Mouse (Mus musculus) left cerebral cortex, adult 18-20 months (tissue): Measurements from ENCODE around the gene 1700023F06Rik. TPM values are rescaled to one million over a fixed set of nuclear protein-coding genes. Genes with fewer than 3 reads are reported as not detected.

Experiments
- DNase-seq, 2 experiments: peaks; one replicate each; pipeline ENCODE4 v3.0.0; 2021 to 2022; ENCODE audit warnings: low spot score in 2 of 2, mixed read lengths in 1 of 2
- long read RNA-seq, 2 experiments: library from polyadenylated mRNA; stranded (forward); transcript quantifications; one replicate each; pipeline ENCODE4 v2.0.0; 2021
- total RNA-seq, 2 experiments: library from RNA; stranded (reverse); gene quantifications; 2 replicates each; pipeline ENCODE4 v1.2.3; 2021

1700023F06Rik gene
- total RNA-seq = 1 to 10 TPM; 1.8 to 2.0 TPM
- long read RNA-seq, experiment 1, partial matches to known transcripts = 1 of 1 reads
- long read RNA-seq, experiment 1, other reads (novel, unspliced or antisense) = 0 of 1 reads
- long read RNA-seq, experiment 2, partial matches to known transcripts = 1 of 1 reads
- long read RNA-seq, experiment 2, other reads (novel, unspliced or antisense) = 0 of 1 reads

- DNase-seq = no peak
These were observed at the start of gene 1700023F06Rik for GRCm38 (mm10) chr11:103208458-103208857. Gene 1700023F06Rik (minus strand): TSS chr11:103208558.

- no peak for DNase-seq
These were observed 49.7 kb upstream of the 1700023F06Rik start for GRCm38 (mm10) chr11:103257938-103258481.

DNA sequence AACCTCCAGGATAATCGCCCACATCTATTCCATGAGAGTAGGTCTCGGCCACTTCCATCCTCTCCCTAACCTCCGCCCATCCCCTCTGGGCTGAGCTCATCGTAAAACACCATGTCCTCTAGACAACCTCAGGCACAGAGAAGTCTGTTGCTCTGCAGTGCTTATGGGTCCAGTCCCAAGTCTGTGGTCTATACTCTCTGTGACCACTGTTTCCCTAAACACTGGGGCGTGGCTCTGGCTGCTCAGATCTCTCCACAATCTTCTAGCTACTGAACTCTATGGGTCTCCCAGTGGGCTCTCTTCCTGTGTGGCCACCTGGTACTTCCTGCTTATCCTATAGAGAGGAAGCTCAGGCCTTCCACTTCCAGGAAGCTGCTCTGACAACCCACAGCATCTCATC lies 45.2 kb upstream of the 1700023F06Rik start:
- no peak for DNase-seq

- no peak for DNase-seq
These were observed 44.0 kb upstream of the 1700023F06Rik start for GRCm38 (mm10) chr11:103252380-103252779.

DNA sequence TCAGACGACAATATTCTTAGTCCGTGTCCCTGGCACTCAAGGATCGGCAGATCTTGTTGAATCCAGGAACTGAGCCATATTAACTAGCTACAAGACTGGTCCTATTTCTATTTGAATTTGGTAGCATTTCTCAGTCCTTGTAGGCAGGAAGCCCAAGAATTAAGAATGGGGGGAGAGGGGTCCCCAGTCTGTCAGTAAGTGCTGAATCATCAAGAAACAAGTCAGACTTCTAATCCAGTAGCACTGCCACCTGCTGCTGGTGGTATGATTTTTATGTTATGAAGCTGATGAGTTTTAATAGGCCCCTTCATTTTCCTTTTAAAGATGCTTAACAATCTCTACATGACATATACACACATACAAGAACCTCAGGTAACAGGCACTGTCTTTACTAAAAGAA lies 42.0 kb upstream of the 1700023F06Rik start:
- no peak for DNase-seq

DNA sequence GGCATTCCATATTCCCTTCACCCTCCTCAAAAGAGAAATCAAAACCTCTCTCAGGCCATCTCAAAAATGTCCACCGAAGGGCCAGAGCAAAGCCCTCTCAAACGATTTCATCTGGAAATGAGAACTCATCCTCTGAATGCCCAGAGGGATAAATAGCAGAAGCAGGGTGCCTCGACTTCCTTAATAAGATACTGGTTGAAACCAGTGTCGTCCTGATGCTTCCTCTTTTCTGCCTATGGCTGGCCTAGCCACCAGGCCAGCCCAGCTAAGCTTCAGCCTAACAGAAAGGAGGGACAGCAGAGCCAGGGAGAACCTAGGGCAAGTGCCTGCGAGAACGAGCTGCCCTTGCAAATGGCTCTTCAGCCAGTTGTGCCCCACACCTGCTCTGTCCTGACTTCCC lies 41.2 kb upstream of the 1700023F06Rik start:
- no peak for DNase-seq

DNA sequence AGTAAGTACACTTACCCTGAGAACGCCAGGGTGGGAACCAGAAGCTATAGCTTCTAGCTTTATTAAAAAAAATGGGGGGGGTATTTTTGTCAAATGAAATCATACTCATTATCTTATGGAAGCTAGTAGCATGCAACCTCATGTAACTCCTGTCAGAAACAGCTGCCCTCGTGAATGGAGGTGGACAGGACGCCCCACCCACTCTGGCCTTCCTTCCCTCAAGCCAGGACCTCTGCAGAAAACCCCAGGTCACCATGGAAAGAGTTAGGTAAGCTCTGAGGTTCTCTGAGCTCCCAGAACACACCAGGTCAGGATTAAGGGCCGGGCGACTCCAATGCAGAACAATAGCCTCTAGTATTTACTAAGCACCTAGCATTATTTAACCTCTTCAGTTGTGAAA lies 40.5 kb upstream of the 1700023F06Rik start:
- no peak for DNase-seq

DNA sequence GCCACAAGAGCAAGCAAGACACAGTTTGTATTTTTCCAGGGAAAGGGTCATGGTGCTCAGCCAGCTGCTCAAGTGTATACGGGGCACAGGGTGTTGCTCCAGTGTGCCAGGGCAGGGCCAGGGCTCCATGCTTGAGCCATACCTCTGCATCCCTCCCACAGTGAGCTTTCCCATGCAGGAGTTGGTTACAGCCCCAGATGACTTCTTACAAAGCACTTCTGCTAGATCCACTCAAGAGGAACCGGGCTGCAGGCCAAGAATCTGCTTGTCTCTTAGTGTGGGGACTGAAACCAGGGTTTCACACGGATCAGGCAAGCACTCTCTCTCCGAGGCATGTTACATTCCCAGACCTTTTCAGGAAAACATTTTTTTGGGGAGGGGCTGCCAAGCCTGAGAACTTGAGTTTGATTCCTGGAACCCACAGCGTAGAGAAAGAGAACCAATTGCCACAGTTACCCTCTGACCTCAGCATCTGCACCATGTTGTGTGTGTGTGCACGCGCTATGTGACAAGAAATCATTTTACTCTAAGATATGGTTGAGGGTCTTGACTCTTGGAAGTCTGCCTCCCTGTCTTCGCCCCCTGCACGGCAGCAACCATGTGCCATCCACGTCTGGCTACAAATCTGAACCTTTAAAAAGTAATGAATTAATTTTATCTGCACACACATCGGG lies 39.3 kb upstream of the 1700023F06Rik start:
- DNase-seq = peak; percentile 74 to 81

- no peak for DNase-seq
These were observed 38.5 kb upstream of the 1700023F06Rik start for GRCm38 (mm10) chr11:103246731-103247290.

- DNase-seq = peak; percentile 29 to 39
These were observed 37.8 kb upstream of the 1700023F06Rik start for GRCm38 (mm10) chr11:103246081-103246730.

DNA sequence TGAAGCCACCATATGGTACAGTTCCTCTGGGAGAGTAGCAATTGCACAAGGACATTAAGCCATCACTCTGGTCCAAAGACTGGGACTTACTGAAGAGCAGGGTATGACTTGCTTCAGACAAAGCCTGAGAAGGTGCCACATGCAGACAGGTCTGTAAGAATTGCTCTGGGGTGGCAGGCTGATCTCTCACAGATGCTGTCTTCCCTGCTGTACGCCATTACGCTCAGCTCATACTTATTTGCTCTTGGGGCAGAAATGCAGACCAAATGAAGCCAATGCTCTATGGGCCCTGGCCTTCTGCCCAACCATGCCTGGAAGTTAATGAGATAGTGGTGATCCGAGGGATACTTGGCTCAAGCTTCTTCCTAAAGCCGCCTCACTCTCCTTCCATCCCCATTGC lies 36.5 kb upstream of the 1700023F06Rik start:
- no peak for DNase-seq

- no peak for DNase-seq
These were observed 32.4 kb upstream of the 1700023F06Rik start for GRCm38 (mm10) chr11:103240740-103241139.

DNA sequence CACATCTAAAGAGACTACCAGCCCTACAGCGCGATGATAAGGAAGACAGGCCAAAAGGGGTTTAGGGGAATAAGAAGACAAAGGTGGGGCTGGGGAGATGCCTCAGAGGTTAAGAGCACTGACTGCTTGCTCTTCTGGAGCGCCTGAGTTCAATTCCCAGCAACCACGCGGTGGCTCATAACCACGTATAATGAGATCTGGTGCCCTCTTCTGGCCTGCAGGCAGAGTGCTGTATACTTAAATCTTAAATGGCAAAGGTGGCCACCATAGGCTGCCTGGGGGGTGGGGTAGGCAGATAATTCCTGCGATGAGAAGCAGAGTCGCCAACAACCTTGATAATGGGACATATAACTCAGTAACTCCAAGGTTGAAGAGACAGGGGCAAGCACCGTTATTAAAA lies 29.4 kb upstream of the 1700023F06Rik start:
- DNase-seq = no peak

GRCm38 (mm10) chr11:103236903-103237302 lies 28.5 kb upstream of the 1700023F06Rik start:
- DNase-seq = no peak

DNA sequence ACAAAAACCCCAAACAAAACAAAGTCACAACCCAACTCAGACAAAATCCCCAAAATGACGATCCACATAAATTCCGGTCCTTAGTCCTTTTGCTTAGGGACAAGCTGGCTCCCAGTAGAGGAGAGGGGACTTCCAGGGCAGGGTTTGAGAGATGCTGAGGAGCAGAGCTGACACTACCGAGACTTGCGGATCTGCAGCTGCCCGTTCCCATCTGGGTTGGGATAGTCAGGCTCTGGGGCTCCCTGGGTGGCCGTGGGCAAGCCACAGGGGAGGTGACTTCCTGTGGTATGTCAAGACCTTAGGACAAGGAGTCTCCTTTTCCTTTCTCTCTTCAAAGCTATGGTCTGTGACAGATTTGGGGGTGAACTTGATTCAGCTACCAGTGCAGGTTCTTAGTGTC lies 28.1 kb upstream of the 1700023F06Rik start:
- no peak for DNase-seq

DNA sequence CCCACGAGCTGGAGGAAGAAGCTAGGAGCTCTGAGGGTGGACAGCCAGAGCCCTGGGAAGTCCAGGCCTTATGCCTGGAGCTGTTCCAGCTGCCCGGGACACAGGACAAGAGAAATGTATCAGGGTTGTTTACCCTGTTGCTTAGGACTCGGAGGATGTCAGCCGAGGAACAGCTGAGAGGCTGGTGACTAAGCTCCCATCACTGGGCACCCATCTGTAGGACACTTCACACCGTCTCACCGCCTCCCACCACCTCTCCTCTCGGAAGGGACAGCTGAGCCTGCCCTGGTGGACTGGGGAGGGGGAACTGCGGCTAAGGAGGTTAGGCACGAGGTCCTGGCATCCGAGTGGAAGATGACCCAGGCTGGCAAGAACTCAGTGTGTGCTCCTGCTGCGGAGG lies 27.3 kb upstream of the 1700023F06Rik start:
- no peak for DNase-seq

GRCm38 (mm10) chr11:103234447-103234846 lies 26.1 kb upstream of the 1700023F06Rik start:
- no peak for DNase-seq

DNA sequence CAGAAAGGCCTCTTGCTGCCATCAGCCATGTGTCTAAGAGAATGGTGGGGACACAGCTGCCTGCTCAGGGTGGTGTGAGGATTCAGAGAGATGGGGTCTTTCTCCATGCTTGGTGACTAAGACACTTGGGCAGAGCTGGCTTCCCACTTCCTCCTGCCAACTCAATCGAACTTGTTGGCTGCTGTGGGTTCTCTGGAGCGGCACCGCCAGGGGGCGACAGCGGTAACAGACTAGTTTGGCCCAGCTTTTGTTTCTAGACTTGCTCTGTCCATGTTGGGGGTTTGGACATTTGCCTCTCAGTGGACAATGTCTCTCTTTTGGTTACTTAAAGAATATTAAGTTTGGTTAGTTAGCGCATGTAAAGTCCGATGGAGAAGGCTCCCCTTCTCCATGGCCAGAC lies 24.6 kb upstream of the 1700023F06Rik start:
- DNase-seq = peak; percentile 76 to 82

GRCm38 (mm10) chr11:103231367-103231766 lies 23.0 kb upstream of the 1700023F06Rik start:
- no peak for DNase-seq

DNA sequence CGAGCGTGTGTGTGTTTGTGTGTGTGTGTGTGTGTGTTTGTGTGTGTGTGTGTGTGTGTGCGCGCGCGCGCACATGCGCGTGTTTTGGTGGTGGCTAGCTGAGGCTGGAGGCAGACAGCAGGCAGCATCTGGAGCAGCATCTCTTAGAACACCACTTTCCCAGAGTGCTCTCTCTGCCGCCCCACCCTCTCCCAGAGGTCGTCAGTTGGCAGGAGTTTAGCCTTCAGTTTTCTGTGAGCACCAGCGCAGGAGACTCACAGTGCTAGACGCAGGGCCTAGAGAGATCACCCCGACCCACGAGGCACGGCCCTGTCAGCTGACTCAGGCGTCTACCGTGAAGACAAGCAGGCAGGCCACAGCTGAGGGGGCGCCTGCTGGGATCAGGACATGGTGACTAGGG lies 22.3 kb upstream of the 1700023F06Rik start:
- DNase-seq = no peak

- no peak for DNase-seq
These were observed 21.2 kb upstream of the 1700023F06Rik start for GRCm38 (mm10) chr11:103229608-103230007.

- no peak for DNase-seq
These were observed 15.6 kb upstream of the 1700023F06Rik start for GRCm38 (mm10) chr11:103223951-103224456.
